Mouse (Mus musculus): ENCODE measurements around the gene Ppp1r1c. TPM values are rescaled to one million over a fixed set of nuclear protein-coding genes. Genes with fewer than 3 reads are reported as not detected.

The Ppp1r1c gene
- not detected in 2 replicates for polyA plus RNA-seq (2014; fragmentation: Nextera tagmentation; extraction: Ambion mirVana)

GRCm38 (mm10) chr2:79707575-79707974, at the start of gene Ppp1r1c:
Ppp1r1c (plus strand) TSS chr2:79707780.
- ATAC-seq (ENCODE audit: low FRiP score, low TSS enrichment), result no peak
- Histone ChIP-seq H3K27me3 (ENCODE audit: control insufficient read depth, insufficient read depth, low read length) (no peaks in the 10 kb centered on the region), H3K4me2 (replicated peaks; ENCODE audit: low read depth, low read length) (no peak within 1 kb of the TSS), H3K27ac (ENCODE audit: low read depth, low read length) (no peak within 1 kb of the TSS), H3K4me1 (ENCODE audit: control insufficient read depth, insufficient read depth, low read length) (no peaks in the 10 kb centered on the region), H3K9ac (ENCODE audit: low read depth, low read length) (no peak within 1 kb of the TSS), H3K36me3 (ENCODE audit: control insufficient read depth, insufficient read depth, low read length) (no peaks in the 10 kb centered on the region), H3K4me3 (ENCODE audit: low read length) (no peak within 1 kb of the TSS), H3K9me3 (ENCODE audit: control insufficient read depth, low read length) (no peaks in the 10 kb centered on the region)
- 89% methylated on average over 6 of the region's 6 CpGs for WGBS

GRCm38 (mm10) chr2:79660417-79661185, 47.0 kb upstream of the Ppp1r1c start:
- peak; percentile 61; the same call in 1 of the 2 replicates for ATAC-seq (ENCODE audit: low FRiP score, low TSS enrichment)
- no peaks in the 10 kb centered on the region; the same call in 1 of the 2 replicates for H3K4me1 ChIP-seq (ENCODE audit: control insufficient read depth, insufficient read depth, low read length)
- peaks cover 77% of the 10 kb centered on the region for H3K36me3 ChIP-seq (ENCODE audit: control insufficient read depth, insufficient read depth, low read length)
- no peak overlapping the region for H3K4me3 ChIP-seq (ENCODE audit: low read length)
- H3K9me3 ChIP-seq (ENCODE audit: control insufficient read depth, low read length), result no peaks in the 10 kb centered on the region
- H3K27ac ChIP-seq (ENCODE audit: low read depth, low read length), result no peak overlapping the region
- no peak overlapping the region for H3K9ac ChIP-seq (ENCODE audit: low read depth, low read length)
- H3K27me3 ChIP-seq (ENCODE audit: control insufficient read depth, insufficient read depth, low read length), result no peaks in the 10 kb centered on the region
- 70% methylated on average over 12 of the region's 12 CpGs for WGBS
- no peak overlapping the region for H3K4me2 ChIP-seq (replicated peaks; ENCODE audit: low read depth, low read length)

- no peak overlapping the region for H3K4me2 ChIP-seq (replicated peaks; ENCODE audit: low read depth, low read length)
- no peak for ATAC-seq (ENCODE audit: low FRiP score, low TSS enrichment)
- H3K9ac ChIP-seq (ENCODE audit: low read depth, low read length), result no peak overlapping the region
- H3K9me3 ChIP-seq (ENCODE audit: control insufficient read depth, low read length), result no peaks in the 10 kb centered on the region
- no peak overlapping the region for H3K27ac ChIP-seq (ENCODE audit: low read depth, low read length)
- peaks cover 81% of the 10 kb centered on the region for H3K36me3 ChIP-seq (ENCODE audit: control insufficient read depth, insufficient read depth, low read length)
- WGBS, result 47% methylated on average over 7 of the region's 7 CpGs
- H3K27me3 ChIP-seq (ENCODE audit: control insufficient read depth, insufficient read depth, low read length), result no peaks in the 10 kb centered on the region
- H3K4me3 ChIP-seq (ENCODE audit: low read length), result no peak overlapping the region
- no peaks in the 10 kb centered on the region; the same call in 1 of the 2 replicates for H3K4me1 ChIP-seq (ENCODE audit: control insufficient read depth, insufficient read depth, low read length)
These were observed 46.0 kb upstream of the Ppp1r1c start for GRCm38 (mm10) chr2:79661486-79662104.

GRCm38 (mm10) chr2:79664532-79665286, 42.9 kb upstream of the Ppp1r1c start:
- Histone ChIP-seq H3K27ac (ENCODE audit: low read depth, low read length) (no peak overlapping the region), H3K36me3 (ENCODE audit: control insufficient read depth, insufficient read depth, low read length) (peaks cover 54% of the 10 kb centered on the region), H3K27me3 (ENCODE audit: control insufficient read depth, insufficient read depth, low read length) (no peaks in the 10 kb centered on the region), H3K9ac (ENCODE audit: low read depth, low read length) (no peak overlapping the region), H3K4me1 (ENCODE audit: control insufficient read depth, insufficient read depth, low read length) (no peaks in the 10 kb centered on the region; the same call in 1 of the 2 replicates), H3K9me3 (ENCODE audit: control insufficient read depth, low read length) (no peaks in the 10 kb centered on the region), H3K4me2 (replicated peaks; ENCODE audit: low read depth, low read length) (no peak overlapping the region), H3K4me3 (ENCODE audit: low read length) (no peak overlapping the region)
- 85% methylated on average over 3 of the region's 3 CpGs for WGBS
- ATAC-seq (ENCODE audit: low FRiP score, low TSS enrichment), result no peak

DNA sequence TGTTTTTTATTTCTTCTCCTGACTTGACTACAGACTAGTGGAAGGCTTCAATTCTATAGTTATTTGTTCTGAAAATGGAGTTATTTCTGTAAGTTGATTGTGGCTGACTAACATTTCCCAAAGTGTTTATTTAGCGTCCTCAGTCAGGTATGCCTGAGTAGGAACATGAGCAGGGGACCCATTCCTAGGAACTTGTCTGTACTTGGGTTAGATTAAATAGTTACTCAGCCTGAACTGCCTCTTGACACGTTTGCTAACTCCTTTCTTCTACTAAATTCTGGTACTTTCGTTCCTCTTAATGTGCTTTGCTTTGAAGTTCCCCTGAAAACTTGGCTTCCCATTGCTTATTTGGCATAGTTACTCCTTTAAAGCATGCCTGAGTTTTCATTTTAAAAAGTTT, 42.1 kb upstream of the Ppp1r1c start:
- Histone ChIP-seq H3K27me3 (ENCODE audit: control insufficient read depth, insufficient read depth, low read length) (no peaks in the 10 kb centered on the region), H3K36me3 (ENCODE audit: control insufficient read depth, insufficient read depth, low read length) (peaks cover 51% of the 10 kb centered on the region), H3K27ac (ENCODE audit: low read depth, low read length) (no peak overlapping the region), H3K9ac (ENCODE audit: low read depth, low read length) (no peak overlapping the region), H3K9me3 (ENCODE audit: control insufficient read depth, low read length) (no peaks in the 10 kb centered on the region), H3K4me1 (ENCODE audit: control insufficient read depth, insufficient read depth, low read length) (no peaks in the 10 kb centered on the region; the same call in 1 of the 2 replicates), H3K4me3 (ENCODE audit: low read length) (no peak overlapping the region), H3K4me2 (replicated peaks; ENCODE audit: low read depth, low read length) (no peak overlapping the region)
- WGBS, result 62% methylated on average over 3 of the region's 3 CpGs
- ATAC-seq (ENCODE audit: low FRiP score, low TSS enrichment), result no peak

DNA sequence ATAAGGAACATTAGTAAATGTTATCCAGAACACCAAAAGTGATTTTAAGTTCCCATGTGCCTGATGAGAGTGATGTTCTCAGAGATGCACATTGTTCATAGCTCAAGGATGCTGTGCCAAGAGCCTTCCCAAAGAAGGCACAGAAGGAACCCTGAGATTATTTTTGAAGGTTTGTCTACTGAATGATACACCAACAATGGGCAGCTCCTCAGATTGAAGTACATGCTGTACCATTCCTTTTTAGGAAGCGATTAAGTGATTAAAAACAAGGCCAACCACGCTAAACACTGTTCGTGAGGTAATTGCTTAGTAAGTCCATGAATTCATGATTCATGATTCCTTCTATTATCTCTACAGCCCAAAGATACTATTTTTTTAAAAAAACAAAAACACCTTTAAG, 32.3 kb upstream of the Ppp1r1c start:
- WGBS, result 93% methylated on average over 3 of the region's 3 CpGs
- ATAC-seq (ENCODE audit: low FRiP score, low TSS enrichment), result no peak
- H3K4me1 ChIP-seq (ENCODE audit: control insufficient read depth, insufficient read depth, low read length), result no peaks in the 10 kb centered on the region
- no peak overlapping the region for H3K9ac ChIP-seq (ENCODE audit: low read depth, low read length)
- H3K27me3 ChIP-seq (ENCODE audit: control insufficient read depth, insufficient read depth, low read length), result no peaks in the 10 kb centered on the region
- no peak overlapping the region for H3K4me3 ChIP-seq (ENCODE audit: low read length)
- no peak overlapping the region for H3K27ac ChIP-seq (ENCODE audit: low read depth, low read length)
- no peak overlapping the region for H3K4me2 ChIP-seq (replicated peaks; ENCODE audit: low read depth, low read length)
- H3K36me3 ChIP-seq (ENCODE audit: control insufficient read depth, insufficient read depth, low read length), result peaks cover 28% of the 10 kb centered on the region; the same call in 1 of the 2 replicates
- H3K9me3 ChIP-seq (ENCODE audit: control insufficient read depth, low read length), result no peaks in the 10 kb centered on the region

- Histone ChIP-seq H3K4me1 (ENCODE audit: control insufficient read depth, insufficient read depth, low read length) (no peaks in the 10 kb centered on the region), H3K36me3 (ENCODE audit: control insufficient read depth, insufficient read depth, low read length) (peaks cover 17% of the 10 kb centered on the region; the same call in 1 of the 2 replicates), H3K27ac (ENCODE audit: low read depth, low read length) (no peak overlapping the region), H3K9me3 (ENCODE audit: control insufficient read depth, low read length) (no peaks in the 10 kb centered on the region), H3K4me3 (ENCODE audit: low read length) (no peak overlapping the region), H3K9ac (ENCODE audit: low read depth, low read length) (no peak overlapping the region), H3K4me2 (replicated peaks; ENCODE audit: low read depth, low read length) (no peak overlapping the region), H3K27me3 (ENCODE audit: control insufficient read depth, insufficient read depth, low read length) (no peaks in the 10 kb centered on the region)
- no peak for ATAC-seq (ENCODE audit: low FRiP score, low TSS enrichment)
- WGBS, result 86% methylated on average over 1 of the region's 1 CpGs
These were observed 29.8 kb upstream of the Ppp1r1c start for GRCm38 (mm10) chr2:79677663-79678257.

GRCm38 (mm10) chr2:79681672-79682071, 25.9 kb upstream of the Ppp1r1c start:
- Histone ChIP-seq H3K27ac (ENCODE audit: low read depth, low read length) (no peak overlapping the region), H3K4me1 (ENCODE audit: control insufficient read depth, insufficient read depth, low read length) (no peaks in the 10 kb centered on the region), H3K9ac (ENCODE audit: low read depth, low read length) (no peak overlapping the region), H3K36me3 (ENCODE audit: control insufficient read depth, insufficient read depth, low read length) (no peaks in the 10 kb centered on the region), H3K9me3 (ENCODE audit: control insufficient read depth, low read length) (no peaks in the 10 kb centered on the region), H3K4me2 (replicated peaks; ENCODE audit: low read depth, low read length) (no peak overlapping the region), H3K4me3 (ENCODE audit: low read length) (no peak overlapping the region), H3K27me3 (ENCODE audit: control insufficient read depth, insufficient read depth, low read length) (no peaks in the 10 kb centered on the region)
- 85% methylated on average over 4 of the region's 4 CpGs for WGBS
- no peak for ATAC-seq (ENCODE audit: low FRiP score, low TSS enrichment)
